Mouse (Mus musculus) testis, adult 2 months (tissue): ENCODE data around the gene Map3k11.

Experiments
- CTCF ChIP-seq: fragments of 200-500 bp; IDR thresholded peaks from 2 replicates; pipeline ENCODE4 v1.5.1; 2012; ENCODE audit warnings: low read depth, mild to moderate bottlenecking, inconsistent platforms, low read length, moderate library complexity; ENCODE audit not compliant: control insufficient read depth, insufficient read depth, insufficient replicate concordance
- POLR2A ChIP-seq: fragments of 200-500 bp; IDR thresholded peaks from 2 replicates; pipeline ENCODE4 v1.6.1; 2012; ENCODE audit warnings: low read depth, mild to moderate bottlenecking, inconsistent platforms, low read length, moderate library complexity; ENCODE audit not compliant: control insufficient read depth

DNA sequence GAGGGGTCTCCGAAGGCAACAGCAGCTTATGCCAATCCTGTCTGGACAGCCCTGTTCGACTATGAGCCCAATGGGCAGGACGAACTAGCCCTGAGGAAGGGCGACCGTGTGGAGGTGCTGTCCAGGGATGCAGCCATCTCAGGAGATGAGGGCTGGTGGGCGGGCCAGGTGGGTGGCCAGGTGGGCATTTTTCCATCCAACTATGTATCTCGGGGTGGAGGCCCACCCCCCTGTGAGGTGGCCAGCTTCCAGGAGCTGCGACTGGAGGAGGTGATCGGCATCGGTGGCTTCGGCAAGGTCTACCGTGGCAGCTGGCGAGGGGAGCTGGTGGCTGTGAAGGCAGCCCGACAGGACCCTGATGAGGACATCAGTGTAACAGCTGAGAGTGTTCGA, 1.8 kb downstream of the Map3k11 start:
- TF ChIP-seq CTCF (no peak), POLR2A (no peak)
